Mouse (Mus musculus) testis, postnatal 14 days (tissue): ENCODE results near the gene Ptpn4.

Experiments
- DNase-seq: peaks from one replicate; pipeline ENCODE4 v3.0.0; 2021; ENCODE audit warnings: low spot score

Ptpn4 gene

GRCm38 (mm10) chr1:119641090-119641812 lies 196.2 kb downstream of the Ptpn4 start:
- no peak for DNase-seq

GRCm38 (mm10) chr1:119640006-119640405 lies 197.4 kb downstream of the Ptpn4 start:
- no peak for DNase-seq

DNA sequence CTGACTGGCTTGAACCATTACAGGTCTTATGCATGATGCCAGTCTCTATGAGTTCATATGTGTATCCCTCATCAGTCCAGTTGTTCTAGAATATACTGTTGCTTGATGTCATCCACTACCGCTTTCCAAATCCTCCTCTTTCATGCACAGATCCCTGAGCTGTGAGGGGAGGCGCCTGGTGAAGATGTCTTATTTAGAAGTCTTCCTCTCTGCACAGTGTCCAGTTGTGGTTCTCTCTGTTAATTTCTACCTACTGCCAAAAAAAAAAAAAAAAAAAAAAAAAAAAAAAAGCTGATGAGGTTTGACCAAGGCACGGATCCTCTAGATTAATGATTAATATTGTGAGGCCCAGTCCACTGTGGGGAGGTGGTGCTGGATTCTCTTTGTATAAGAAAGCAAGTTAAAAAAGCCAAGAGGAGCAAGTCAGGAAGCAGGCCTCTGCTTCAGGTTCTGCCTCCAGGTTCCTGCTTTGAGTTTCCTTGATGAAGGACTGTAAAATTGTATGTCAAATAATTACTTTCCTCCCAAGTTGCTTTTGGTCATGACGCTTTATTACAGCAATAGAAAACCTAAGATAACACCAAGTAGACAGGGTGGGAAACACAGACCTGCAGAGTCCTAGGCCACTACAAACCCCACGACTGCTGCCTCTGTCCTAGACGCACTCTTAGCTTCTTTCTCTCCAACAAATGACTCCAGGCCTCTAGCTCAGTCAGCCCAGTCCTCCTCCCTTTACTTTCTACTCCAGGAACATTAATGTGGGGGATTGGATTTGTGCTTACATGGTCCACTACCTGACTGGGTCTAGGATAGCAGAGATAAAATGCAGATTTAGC lies 200.0 kb downstream of the Ptpn4 start:
- no peak for DNase-seq

- DNase-seq, result no peak
Observed at GRCm38 (mm10) chr1:119634746-119635145, 202.7 kb downstream of the Ptpn4 start.

GRCm38 (mm10) chr1:119630428-119630827 lies 207.0 kb downstream of the Ptpn4 start:
- DNase-seq, result no peak

DNA sequence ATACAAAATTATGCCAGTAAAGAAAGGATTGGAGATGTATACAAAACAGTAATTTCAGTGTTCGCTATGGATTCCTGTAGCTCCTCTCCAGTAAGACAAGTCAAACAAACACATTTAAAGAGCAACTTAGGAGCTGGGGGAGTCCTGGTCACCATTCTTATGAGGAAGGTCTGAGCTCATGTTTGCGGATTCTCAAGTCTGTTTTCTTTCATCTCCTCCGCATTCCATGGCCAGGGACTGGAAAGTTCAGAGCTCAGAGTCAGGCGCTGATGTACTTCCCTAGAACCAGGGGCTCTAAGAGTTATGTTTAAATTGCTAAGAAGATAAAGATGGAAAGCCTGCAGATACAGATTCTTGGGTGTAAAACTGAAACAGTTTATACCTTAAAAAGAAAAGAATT lies 210.6 kb downstream of the Ptpn4 start:
- no peak for DNase-seq

GRCm38 (mm10) chr1:119624444-119624843 lies 213.0 kb downstream of the Ptpn4 start:
- no peak for DNase-seq

- DNase-seq, result no peak
Observed at GRCm38 (mm10) chr1:119605396-119605795, 232.0 kb downstream of the Ptpn4 start.
